In genomic region chr7:82272875-82273274, GRCm38 (mm10) we compare ENCODE assay signal across 7 mouse cellular contexts.
A peak's percentile ranks its signal among the peaks of the same experiment; 100 is the strongest.
DNase-seq lines count a peak whose midpoint lies in the region; ATAC-seq and TF ChIP-seq lines count a peak whose summit lies in the region.
"Not testable (repeated sequence)": the region's sequence is repeated elsewhere in the genome, so short reads cannot be mapped to it uniquely, and the experiment has no call there.

No protein-coding gene starts in this region.

- H3K27ac ChIP-seq in forebrain, postnatal 0 days (ENCODE audit: low read depth, low read length); hindbrain, embryonic 14.5 days; lung, postnatal 0 days (ENCODE audit: low read length): not testable (repeated sequence)

- H3K36me3 ChIP-seq in forebrain, postnatal 0 days (ENCODE audit: insufficient read depth); hindbrain, embryonic 14.5 days (replicated peaks; ENCODE audit: control insufficient read depth, insufficient read depth); lung, postnatal 0 days (ENCODE audit: insufficient read depth, low read length): not testable (repeated sequence)

- not testable (repeated sequence) for DNase-seq in Patski (ENCODE audit: low read depth, low spot score)
- peak; percentile 47 for DNase-seq in cerebellum, adult 9-10 months
- peak; percentile 69 for DNase-seq in forebrain, postnatal 0 days
- peak; percentile 79 for DNase-seq in hindbrain, embryonic 14.5 days (ENCODE audit: low spot score)
- DNase-seq in kidney, postnatal 4 days = peak; percentile 27 to 32
- peak; percentile 67 for DNase-seq in lung, postnatal 0 days (ENCODE audit: low spot score)
- peak; percentile 70 for DNase-seq in retina, embryonic 14.5 days (ENCODE audit: low spot score)

- TF ChIP-seq CTCF in Patski (IDR thresholded peaks at IDR 0.05) = peak; percentile 57
- peak; percentile 85 for TF ChIP-seq CTCF in forebrain, postnatal 0 days (IDR thresholded peaks at IDR 0.05; ENCODE audit: low read depth)
- TF ChIP-seq CTCF in lung, postnatal 0 days (IDR thresholded peaks at IDR 0.05) = peak; percentile 80

- not testable (repeated sequence) for H3K4me2 ChIP-seq in forebrain, postnatal 0 days (ENCODE audit: low read depth); hindbrain, embryonic 14.5 days (replicated peaks); lung, postnatal 0 days (replicated peaks; ENCODE audit: low read depth, low read length)

- not testable (repeated sequence) for H3K27me3 ChIP-seq in Patski; forebrain, postnatal 0 days (ENCODE audit: insufficient read depth, low read length); hindbrain, embryonic 14.5 days (ENCODE audit: control insufficient read depth, insufficient read depth, low read length); lung, postnatal 0 days (replicated peaks; ENCODE audit: insufficient read depth, low read length)

- not testable (repeated sequence) for TF ChIP-seq EP300 in lung, postnatal 0 days (IDR thresholded peaks at IDR 0.05)

- H3K4me1 ChIP-seq in forebrain, postnatal 0 days (ENCODE audit: insufficient read depth); hindbrain, embryonic 14.5 days (replicated peaks; ENCODE audit: control insufficient read depth, insufficient read depth, low read length); lung, postnatal 0 days (ENCODE audit: insufficient read depth, low read depth, low read length): not testable (repeated sequence)

- H3K9me3 ChIP-seq in forebrain, postnatal 0 days (ENCODE audit: low read length); hindbrain, embryonic 14.5 days (ENCODE audit: control insufficient read depth, low read length); lung, postnatal 0 days (ENCODE audit: low read length): not testable (repeated sequence)

- not testable (repeated sequence) for ATAC-seq in Patski; forebrain, postnatal 0 days; hindbrain, embryonic 14.5 days (ENCODE audit: low FRiP score); lung, postnatal 0 days

- POLR2A ChIA-PET in Patski (lab: Charles Lee) = not testable (repeated sequence)

- CTCF ChIA-PET in Patski (lab: Charles Lee) = interaction anchor here (1.2 kb wide), 1 partner anchor 323 kb away, joined by 4 read pairs; no protein-coding TSS in a partner anchor

- H3K4me3 ChIP-seq in forebrain, postnatal 0 days (ENCODE audit: low read depth, low read length); hindbrain, embryonic 14.5 days (replicated peaks; ENCODE audit: low read length); lung, postnatal 0 days (ENCODE audit: low read depth, low read length): not testable (repeated sequence)

- 28% methylated on average over 5 of the region's 5 CpGs for WGBS in forebrain, postnatal 0 days
- WGBS in hindbrain, embryonic 14.5 days = 31% methylated on average over 5 of the region's 5 CpGs
- 28% methylated on average over 5 of the region's 5 CpGs for WGBS in lung, postnatal 0 days

- in situ Hi-C loops in Patski (cut with MboI; ENCODE audit: low pct_unique_long_range_greater_than_20kb) = not testable (repeated sequence)

- H3K9ac ChIP-seq in forebrain, postnatal 0 days; hindbrain, embryonic 14.5 days; lung, postnatal 0 days (replicated peaks; ENCODE audit: low read depth): not testable (repeated sequence)
